Mouse (Mus musculus) lung, postnatal 14 days (tissue): ENCODE results near the gene Cdhr1.
A peak's percentile ranks its signal among the peaks of the same experiment; 100 is the strongest.

Source experiments
- DNase-seq: peaks from one replicate; pipeline ENCODE4 v3.0.0; 2021

Cdhr1 gene

DNA sequence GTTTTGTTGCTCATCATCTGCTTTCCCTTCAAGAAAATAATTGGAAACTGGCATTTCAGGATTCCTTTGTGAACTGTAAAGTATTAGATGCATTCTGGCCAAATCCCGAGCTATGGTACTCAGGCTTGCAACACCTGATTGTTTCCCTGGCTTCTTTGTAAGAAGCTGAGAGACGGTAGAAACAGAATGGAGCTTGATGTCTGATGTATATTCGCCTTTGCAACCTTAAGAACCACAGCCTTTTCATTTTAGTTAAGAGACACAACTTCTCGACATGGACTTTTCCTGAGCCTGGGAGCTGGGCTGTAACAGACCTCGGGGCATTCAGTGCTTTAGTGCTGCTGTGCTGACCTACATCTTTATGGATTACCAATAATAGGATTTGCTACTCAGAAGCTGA, 30.5 kb downstream of the Cdhr1 start, which contains the start of gene Lrit2:
Gene Lrit2 (plus strand): TSS at position 301 of the 400 bp plus-strand sequence.
- no peak for DNase-seq

- DNase-seq, result no peak
These were observed 31.5 kb downstream of the Cdhr1 start for GRCm38 (mm10) chr14:37066636-37067035.

GRCm38 (mm10) chr14:37064849-37065248, 33.3 kb downstream of the Cdhr1 start:
- no peak for DNase-seq

DNA sequence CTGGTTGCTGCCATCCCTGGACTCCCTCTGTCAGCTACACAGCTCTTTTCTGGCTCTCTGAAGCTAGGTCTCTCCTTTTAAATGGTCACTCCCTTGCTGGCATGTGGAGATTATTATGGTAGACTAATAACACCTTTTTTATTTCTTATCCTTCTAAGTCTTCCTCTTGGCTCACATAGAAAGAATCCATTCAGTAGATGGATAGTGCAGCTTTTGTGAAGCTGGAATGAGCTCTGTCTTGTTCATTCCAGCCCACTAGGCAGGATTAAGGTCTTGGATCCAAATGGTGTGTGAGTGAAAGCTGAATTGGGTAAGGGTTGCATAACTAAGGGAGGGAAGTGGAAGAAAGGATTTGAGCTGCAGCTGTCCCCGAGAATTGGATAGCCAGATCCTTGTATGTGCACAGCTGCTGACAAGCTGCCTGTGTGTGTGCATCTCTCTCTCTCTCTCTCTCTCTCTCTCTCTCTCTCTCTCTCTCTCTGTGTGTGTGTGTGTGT, 49.2 kb downstream of the Cdhr1 start, which contains the start of gene Rgr:
Gene Rgr (minus strand): TSS at position 51 of the 497 bp plus-strand sequence.
- DNase-seq, result no peak

GRCm38 (mm10) chr14:37034432-37034831, 63.7 kb downstream of the Cdhr1 start:
- no peak for DNase-seq

DNA sequence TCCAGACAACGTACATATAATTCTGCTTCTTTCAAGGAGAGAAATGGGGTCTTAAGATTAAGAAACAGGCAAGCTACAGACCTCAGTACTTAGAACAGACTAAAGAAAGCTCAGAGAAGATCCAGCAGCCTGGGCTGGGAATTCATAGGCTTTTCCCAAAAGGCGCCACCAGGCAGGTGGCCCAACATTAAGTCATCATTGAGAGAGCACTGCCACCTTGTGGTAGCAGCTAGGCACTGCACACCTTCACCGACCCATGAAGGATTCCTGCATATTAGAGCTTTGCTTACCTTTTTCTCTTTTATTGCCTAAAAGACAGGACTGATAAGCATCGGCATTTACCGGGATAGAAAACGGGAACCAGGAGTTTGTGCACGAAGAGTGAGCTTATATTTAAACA, 64.9 kb downstream of the Cdhr1 start:
- peak; percentile 72 for DNase-seq

DNA sequence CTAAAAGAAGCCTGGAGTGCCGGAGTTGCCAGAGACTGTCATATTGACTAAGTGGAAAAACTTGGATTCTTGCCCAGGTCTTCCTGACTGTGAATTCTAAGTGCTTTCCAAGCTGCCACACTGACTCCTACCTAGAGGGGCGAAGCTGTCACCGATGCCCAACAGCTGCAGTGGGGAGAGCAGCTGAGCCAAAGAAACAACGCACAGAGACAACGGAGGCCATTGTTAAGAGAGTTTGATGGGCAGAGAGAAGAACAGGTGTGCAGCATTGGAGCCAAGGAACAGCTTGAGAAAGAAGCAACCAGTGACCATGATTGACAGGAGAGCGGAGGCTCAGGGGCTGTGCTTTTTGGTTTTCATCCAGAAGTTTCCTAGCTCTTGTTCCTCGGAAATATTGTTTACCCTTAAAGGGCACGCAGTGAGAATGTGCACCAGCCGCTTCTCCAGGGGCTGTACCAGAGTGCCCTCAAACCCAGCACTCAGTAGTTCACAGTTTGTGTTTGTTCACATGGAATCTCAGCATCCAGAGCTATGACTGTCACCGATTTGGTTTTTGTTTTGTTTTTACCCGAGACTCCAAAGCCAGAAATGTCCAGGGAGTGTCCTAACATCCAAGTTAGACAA, 65.6 kb downstream of the Cdhr1 start:
- DNase-seq, result no peak

GRCm38 (mm10) chr14:37028555-37028954, 69.6 kb downstream of the Cdhr1 start:
- DNase-seq, result no peak

DNA sequence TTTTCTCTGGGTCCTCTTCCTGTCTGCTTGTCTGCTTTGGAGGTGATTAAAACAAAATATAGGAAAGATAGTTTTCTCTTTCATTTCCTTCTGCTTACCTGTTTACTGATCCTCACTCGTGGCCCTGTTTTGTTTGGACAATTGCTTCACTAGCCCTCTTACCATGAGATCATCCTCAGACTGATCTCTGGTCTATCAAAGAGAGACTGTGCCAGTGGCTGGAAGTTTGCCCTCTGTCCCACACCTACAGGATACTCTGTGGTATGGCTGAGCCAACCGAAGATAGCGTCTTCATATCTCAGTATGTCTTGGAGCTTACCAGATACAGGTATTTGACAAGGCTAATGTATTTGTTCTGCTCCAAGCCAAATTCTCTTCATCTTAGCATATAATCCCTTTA, 70.2 kb downstream of the Cdhr1 start:
- no peak for DNase-seq
